Mouse (Mus musculus) E14TG2a.4 (cell line): Measurements from ENCODE around the gene Scnn1b.

Source experiments
- CTCF ChIP-seq: conservative IDR thresholded peaks from 2 replicates; pipeline ENCODE4 v1.5.1; 2014; ENCODE audit warnings: low read length
- POU5F1 ChIP-seq: IDR thresholded peaks from 2 replicates; pipeline ENCODE4 v1.6.1; 2014; ENCODE audit warnings: low read length, borderline replicate concordance

GRCm38 (mm10) chr7:121927882-121928281 lies 63.0 kb downstream of the Scnn1b start:
- TF ChIP-seq CTCF (no peak), POU5F1 (no peak)
